Mouse (Mus musculus) heart, postnatal 0 days (tissue): ENCODE measurements around the gene Ell2.

Source experiments
- CTCF ChIP-seq: IDR thresholded peaks from 2 replicates; pipeline ENCODE4 v1.5.1; 2016; ENCODE audit warnings: antibody characterized with exemption, control low read depth, low read depth
- EP300 ChIP-seq: IDR thresholded peaks from 2 replicates; pipeline ENCODE4 v1.6.1; 2016; ENCODE audit warnings: antibody characterized with exemption, low read depth

DNA sequence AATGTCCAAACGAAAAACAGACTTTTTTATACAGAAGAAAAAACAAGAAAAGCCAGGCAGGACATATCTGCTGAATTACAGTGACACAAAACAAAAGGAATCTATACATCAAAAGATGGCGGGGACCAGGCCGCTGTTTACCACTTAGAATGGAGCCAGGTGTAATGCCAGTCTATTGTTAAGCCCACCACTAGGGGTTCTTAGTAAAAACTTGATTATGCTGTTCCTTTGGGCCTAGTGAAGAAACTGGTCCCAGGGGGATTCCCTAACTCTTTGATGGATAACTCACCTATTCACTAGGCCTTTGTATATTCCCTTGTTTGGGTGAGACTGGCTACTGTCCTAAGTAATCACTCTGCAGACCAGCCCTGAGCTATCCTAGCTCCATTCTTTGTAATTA lies 92.9 kb downstream of the Ell2 start:
- no peak for TF ChIP-seq CTCF
- no peak for TF ChIP-seq EP300
